Mouse (Mus musculus) frontal cortex, postnatal 25 days (tissue): ENCODE results near the gene Kat7.

ENCODE experiments used
- DNase-seq, 2 experiments: peaks; one replicate each; pipeline ENCODE4 v3.0.0; 2022; ENCODE audit warnings: low spot score in 2 of 2

The Kat7 gene

DNA sequence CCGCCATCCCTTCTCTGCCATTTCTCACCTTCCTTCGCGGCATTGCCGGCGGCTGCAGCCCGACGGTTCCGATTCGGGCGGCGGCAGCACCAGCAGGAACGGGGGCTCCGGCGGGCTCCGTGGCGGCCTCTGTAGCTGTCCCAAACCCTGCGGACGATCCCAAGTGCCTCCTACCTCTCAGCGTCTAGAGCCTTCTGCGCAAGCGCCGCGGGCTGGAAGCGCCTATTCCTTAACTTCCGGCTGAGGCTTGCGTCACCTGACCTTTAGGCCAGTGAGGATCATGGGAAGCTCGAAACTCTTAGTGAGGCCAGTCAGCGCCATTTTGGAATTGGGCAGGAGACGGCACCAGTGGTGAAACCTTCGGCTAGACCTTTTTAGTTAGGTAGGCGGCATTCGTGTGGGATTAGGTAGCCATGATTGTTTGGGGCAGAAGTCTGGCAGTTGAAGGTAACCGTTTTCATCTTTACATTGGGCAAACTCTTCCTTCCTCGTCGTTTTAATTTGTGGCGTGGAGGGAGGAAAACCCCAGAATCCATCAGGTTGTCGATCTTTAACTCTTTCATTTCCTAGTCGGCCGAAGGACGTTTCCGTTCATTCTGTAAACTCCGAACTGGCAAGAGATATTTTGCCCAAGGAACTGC, at the start of gene Kat7:
Gene Kat7 (minus strand): TSS at position 240 of the 641 bp plus-strand sequence.
- peak; percentile 86 to 96 for DNase-seq

DNA sequence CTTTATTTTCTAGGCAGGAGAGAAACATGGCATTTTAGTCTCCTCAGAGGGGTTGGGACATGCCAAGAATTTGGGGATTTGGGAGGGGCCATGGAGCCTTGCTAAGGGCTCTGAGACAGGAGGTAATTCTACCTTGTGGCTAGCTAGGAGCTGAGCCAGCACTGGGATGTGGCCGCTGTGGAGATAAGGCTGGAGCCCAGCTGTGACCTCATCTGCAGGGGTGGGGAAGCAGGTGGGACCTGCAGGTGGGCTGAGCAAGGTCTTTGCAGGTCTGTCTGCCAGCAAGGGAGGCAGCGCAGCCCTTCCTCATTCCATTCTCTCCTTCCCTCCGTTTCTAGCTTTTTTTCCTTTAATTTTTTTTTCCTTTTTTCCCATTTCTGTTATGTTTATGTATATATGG, 48.2 kb upstream of the Kat7 start:
- no peak for DNase-seq

DNA sequence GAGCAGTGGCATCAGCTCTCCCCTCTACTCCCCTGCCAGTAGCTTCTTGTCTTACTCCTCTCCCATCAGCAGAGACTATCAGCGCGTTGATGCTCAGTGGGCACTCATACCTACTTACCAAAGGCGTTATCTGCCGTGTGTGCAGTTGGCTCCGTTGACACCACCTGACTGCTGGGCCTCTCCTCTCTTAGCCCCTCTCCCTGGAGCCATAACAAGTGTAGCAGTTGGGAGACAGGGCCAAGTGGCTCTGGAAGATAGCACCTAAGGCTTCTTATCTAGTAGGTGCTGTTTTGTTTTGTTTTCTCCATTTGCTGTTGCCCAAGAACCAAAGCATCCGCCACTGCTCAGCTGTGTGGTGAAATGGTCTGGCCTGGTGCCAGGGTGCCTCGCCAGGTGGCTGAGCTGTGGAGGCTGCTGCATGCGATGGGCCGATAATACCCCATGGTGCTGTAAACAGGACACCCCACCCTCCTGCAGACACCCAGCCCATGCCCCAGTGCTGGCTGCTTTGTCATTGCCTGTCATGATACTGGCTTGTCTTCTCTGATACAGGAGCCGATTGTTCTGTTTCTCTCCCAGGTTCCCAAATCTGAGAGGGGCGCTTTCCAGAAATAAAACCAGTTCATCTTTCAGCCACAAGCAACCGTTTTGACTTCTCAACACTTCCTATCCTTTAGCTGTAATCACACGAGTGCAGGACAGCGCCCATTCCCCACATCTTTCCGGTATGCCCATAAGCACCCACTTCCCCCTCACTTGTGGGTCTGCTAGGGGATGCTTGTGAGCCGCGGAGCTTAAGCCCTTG, 46.6 kb upstream of the Kat7 start:
- DNase-seq: no peak

DNA sequence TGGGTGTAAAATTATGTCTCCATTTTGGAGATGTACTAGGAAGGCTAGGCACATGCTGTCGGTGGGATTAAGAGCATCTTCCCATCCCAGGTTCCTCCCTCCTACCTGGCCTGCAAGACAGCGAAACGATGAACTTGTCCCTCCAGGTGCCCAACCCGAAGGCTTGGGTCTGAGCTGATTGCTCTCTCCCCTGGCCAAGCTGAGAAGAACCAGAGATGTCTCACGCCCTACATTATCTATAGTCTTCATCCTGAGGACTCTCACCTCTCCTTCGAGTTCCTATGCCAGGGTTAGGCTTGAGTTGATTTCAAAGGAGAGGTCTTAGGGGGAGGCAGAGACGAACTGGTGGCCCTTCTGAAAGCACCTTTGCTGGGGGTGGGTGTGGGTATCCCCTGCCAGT, 46.0 kb upstream of the Kat7 start:
- DNase-seq: no peak

DNA sequence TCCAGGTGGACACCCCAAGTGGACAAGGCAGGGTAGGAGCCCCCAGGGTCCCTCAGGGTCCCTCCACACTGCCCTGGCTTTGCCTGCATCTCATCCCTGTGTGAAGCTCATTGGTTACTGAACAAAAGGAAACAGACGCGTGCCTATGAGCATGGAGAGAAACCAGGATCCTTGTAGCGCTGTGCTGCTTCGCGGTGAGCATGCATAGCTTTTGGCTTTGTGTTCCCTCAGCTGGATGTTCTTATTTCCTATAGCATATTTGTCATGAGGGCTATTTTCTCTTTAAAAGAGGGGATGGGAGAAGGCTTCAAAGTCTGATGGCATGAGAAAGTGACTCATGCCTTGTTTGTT, 45.6 kb upstream of the Kat7 start:
- no peak for DNase-seq

- no peak for DNase-seq
These were observed 45.1 kb upstream of the Kat7 start for GRCm38 (mm10) chr11:95354945-95355660.

GRCm38 (mm10) chr11:95354228-95354944, 44.3 kb upstream of the Kat7 start:
- DNase-seq: no peak

- no peak for DNase-seq
These were observed 43.2 kb upstream of the Kat7 start for GRCm38 (mm10) chr11:95353226-95353625.

- DNase-seq: no peak
These were observed 42.6 kb upstream of the Kat7 start for GRCm38 (mm10) chr11:95352686-95353085.

DNA sequence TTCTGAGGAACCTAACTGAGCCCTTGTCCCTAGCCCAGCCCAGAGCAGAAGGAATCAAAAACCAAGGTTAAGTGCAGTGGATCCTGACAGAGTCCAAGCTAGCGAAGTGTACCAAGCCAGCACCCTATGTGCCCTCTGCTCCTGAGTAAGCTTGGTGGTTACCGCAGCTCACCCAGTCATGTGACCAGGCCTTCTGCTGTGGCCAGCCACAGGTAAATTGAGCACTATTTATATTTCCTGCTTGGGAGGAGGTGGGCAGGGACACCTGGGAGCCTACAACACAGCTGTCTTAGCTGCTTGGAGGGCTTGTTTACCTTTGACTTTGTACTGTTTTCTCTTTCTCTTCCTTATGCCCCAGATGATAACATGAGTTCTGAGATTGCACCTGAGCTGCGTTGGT, 40.9 kb upstream of the Kat7 start:
- no peak for DNase-seq

DNA sequence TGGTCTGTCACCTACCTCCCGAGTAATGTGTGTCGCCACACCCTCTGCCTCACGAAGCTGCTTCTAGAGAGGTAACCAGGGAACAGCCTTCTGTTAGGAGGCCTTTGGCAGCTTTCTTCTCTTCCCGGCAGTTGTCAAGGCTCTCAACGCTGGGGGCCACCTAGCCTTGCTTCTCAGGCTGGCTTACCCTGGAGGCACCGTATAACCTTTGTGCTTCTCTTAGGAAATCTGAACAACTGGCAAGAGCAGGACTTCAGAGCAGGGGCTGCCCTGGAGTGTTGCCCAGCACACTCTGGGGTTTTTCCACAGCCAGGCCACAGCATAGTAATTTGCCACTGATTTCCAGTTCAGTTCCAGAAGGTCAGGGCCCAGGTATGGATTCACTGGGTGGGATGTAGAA, 40.2 kb upstream of the Kat7 start:
- no peak for DNase-seq

DNA sequence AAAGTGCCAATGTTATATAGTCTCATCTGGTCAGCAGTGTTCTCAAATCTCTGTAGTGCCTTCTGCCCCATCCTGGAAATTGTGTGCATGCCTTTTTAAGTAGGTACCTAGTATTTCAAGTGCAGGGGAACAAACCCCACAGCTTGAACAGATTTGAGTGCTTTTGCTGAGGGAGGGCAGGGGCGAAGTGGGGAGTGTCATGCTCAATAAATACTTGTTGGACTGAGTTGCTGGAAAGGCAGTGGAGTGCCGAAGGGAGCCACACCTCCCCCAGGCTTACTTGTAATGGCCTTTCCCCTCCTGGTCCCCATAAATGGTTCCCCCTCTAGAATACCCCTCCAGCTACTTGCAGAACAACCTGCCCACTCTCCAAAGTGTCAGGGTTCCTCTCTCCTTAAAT, 34.1 kb upstream of the Kat7 start:
- DNase-seq: no peak

DNA sequence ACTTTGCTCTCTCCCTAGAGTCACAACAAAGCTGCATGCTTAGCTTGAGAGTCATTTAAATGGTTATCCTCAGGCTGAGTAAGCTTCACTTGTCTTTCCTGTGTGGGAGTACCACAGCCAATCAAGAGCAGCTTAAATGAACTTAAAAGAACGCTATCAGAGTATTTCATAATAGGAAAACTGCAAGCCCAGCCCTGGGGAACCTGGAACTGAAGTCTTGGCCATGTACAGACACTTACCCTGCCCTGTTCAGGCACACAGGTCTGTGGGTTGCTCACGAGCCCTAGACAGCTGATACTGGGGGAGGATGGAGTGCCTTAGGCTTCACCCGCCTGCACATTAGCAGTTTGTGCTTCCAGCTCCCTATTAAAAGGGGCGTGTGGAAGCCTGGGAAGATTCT, 33.1 kb upstream of the Kat7 start:
- DNase-seq: no peak

DNA sequence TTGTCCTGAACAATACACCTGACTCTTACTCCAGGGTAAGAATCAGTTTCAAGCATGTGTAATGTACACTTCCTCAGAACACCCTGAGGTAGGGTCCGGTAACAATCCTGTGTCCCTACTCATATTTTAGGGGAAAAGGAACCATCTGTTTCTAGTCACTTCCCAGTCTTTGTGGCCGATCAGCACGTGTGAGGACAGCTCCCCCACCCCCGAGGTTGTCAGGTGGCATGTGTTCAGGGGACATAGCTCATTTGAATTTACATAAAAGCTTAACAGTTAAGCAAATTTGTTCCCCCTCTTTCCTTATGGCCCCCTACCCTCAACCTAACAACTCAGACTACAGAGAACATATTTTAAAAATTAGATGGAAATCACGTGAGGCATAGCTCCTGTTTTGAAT, 30.6 kb upstream of the Kat7 start:
- DNase-seq: no peak

GRCm38 (mm10) chr11:95340259-95340658, 30.2 kb upstream of the Kat7 start:
- DNase-seq: no peak

DNA sequence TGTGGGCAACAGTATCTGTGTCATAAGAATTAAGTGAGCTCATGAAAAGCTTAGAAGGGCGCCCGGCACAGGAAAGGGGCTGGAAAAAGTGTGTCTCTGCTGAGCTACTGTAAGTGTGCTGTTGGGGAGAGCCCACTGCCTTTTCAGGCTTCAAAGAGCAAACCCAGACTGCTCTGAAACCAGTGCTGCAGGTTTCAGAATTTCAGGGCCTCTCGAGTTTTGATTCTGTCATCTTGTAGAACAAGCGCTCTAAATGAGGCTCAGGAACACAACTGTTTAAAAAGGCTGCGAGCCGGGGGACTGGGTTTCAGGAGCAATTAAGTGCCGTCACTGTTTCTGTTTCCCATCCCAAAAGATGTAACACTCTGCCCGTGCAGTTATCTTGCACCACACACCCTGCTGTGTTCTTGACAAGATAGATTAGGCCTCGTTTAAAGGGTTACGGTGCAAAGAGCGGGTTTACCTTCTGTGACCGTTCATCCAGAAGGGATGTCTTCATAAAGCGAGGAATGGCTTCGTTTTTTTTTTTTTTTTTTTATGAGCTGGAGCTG, 29.5 kb upstream of the Kat7 start:
- no peak for DNase-seq

DNA sequence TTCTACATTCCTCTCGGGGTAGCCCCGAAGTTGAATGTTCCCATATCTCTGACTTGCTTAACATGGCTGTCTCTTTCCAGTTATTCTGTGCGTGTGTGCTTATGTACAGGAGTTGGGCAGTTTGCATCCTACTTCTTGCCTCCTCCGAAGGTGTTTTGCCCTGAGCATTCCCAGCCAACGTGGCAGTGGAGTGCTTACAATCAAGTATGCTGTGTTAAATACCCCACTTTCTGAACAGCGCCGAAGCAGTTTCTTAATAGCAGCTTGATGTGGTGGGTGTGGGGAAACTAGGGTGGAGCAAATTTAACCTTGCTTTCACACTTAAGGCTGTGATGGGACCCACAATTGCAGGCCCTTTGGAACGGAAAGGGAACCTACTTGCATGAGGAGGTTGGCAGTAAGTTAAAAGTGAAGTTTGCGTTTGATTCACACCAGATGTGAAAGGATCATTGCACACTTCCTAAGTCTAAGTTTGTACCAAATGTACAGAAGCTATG, 27.8 kb upstream of the Kat7 start:
- no peak for DNase-seq

GRCm38 (mm10) chr11:95337129-95337813, 27.2 kb upstream of the Kat7 start:
- no peak for DNase-seq

- peak; percentile 41 to 48 for DNase-seq
These were observed 26.6 kb upstream of the Kat7 start, which contains the start of gene Fam117a for GRCm38 (mm10) chr11:95336568-95337128. Gene Fam117a, plus strand, starts transcription at chr11:95337018.

- DNase-seq: no peak
These were observed 24.5 kb upstream of the Kat7 start for GRCm38 (mm10) chr11:95334448-95335060.
